19 mouse cellular contexts compared by ENCODE assay signal in the genomic region with DNA sequence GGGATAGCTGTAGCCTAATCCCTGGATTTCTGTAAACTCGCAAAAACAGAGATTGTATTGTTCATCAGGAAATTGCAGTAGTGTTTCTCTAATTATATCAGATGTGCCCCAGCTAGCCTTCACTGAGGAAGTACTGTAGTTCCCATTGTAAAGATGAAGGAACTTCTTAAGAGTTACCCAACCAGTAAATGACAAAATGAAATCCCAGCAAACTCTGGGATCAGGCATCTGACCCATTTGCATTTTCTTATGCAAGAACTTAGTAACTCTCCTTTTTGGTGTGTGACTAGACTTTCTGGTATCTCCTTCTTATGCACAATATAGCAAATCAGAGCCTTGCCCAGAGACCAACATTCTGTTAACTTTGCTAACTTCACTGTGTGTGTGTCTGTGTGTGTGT. TPM values are rescaled to one million over a fixed set of nuclear protein-coding genes. Genes with fewer than 3 reads are reported as not detected.
DNase-seq lines count a peak whose midpoint lies in the region; ATAC-seq and TF ChIP-seq lines count a peak whose summit lies in the region.
"Had no signal": no experiment of that assay in that cellular context is flagged by ENCODE, and none has a peak within 500 bp of the region (broad histone marks: within the 10 kb centered on the region; RNA-seq: fewer than 3 reads in every experiment).

No protein-coding gene starts in this region.

- ATAC-seq in lung, postnatal 0 days: no peak
- ATAC-seq in megakaryocyte, adult 5-6 weeks (ENCODE audit: poor library complexity, severe bottlenecking): peak; percentile 61
- ATAC-seq in hindbrain, embryonic 16.5 days: no peak
- ATAC-seq in CD4-positive, CD25-positive, alpha-beta regulatory T cell, adult 4 months: no peak
- ATAC-seq: forebrain, embryonic 16.5 days; intestine, embryonic 16.5 days had no signal

- no peak overlapping the region for H3K9ac ChIP-seq in lung, postnatal 0 days (replicated peaks; ENCODE audit: low read depth)
- H3K9ac ChIP-seq in hindbrain, embryonic 16.5 days (ENCODE audit: low read depth, low read length): no peak overlapping the region
- H3K9ac ChIP-seq: forebrain, embryonic 12.5 days; heart, embryonic 12.5 days; hindbrain, embryonic 14.5 days had no signal

- H3K27me3 ChIP-seq in lung, postnatal 0 days (replicated peaks; ENCODE audit: insufficient read depth, low read length): no peaks in the 10 kb centered on the region
- H3K27me3 ChIP-seq in hindbrain, embryonic 16.5 days (replicated peaks; ENCODE audit: control insufficient read depth, insufficient read depth, low read length): no peaks in the 10 kb centered on the region
- H3K27me3 ChIP-seq: forebrain, embryonic 12.5 days; heart, embryonic 12.5 days had no signal

- H3K9me3 ChIP-seq in lung, postnatal 0 days (ENCODE audit: low read length): no peaks in the 10 kb centered on the region
- no peaks in the 10 kb centered on the region for H3K9me3 ChIP-seq in hindbrain, embryonic 16.5 days (ENCODE audit: control insufficient read depth, low read length)
- H3K9me3 ChIP-seq: embryonic facial prominence, embryonic 10.5 days; forebrain, embryonic 12.5 days; heart, embryonic 12.5 days; hindbrain, embryonic 10.5 days had no signal

- H3K27ac ChIP-seq in lung, postnatal 0 days (ENCODE audit: low read length): no peak overlapping the region
- H3K27ac ChIP-seq in embryonic fibroblast, embryonic 13.5 days (ENCODE audit: insufficient read depth, low read length): peak overlapping the region; percentile 97
- H3K27ac ChIP-seq in hindbrain, embryonic 16.5 days (ENCODE audit: low read depth, low read length): no peak overlapping the region
- H3K27ac ChIP-seq: embryonic facial prominence, embryonic 10.5 days; forebrain, embryonic 12.5 days; heart, adult 2 months; hindbrain, embryonic 10.5 days; hindbrain, embryonic 14.5 days had no signal

- no peak overlapping the region for H3K4me2 ChIP-seq in lung, postnatal 0 days (replicated peaks; ENCODE audit: low read depth, low read length)
- no peak overlapping the region for H3K4me2 ChIP-seq in hindbrain, embryonic 16.5 days (ENCODE audit: low read length)
- H3K4me2 ChIP-seq: forebrain, embryonic 12.5 days; heart, embryonic 12.5 days; hindbrain, embryonic 14.5 days had no signal

- TF ChIP-seq CTCF in lung, postnatal 0 days (IDR thresholded peaks at IDR 0.05): no peak
- no peak for TF ChIP-seq CTCF in embryonic fibroblast, embryonic 13.5 days (IDR thresholded peaks at IDR 0.05; ENCODE audit: borderline replicate concordance, insufficient read depth, low read length)

- 0 out of 2 replicates have a peak, but pooled peaks have one; percentile 26 for TF ChIP-seq POLR2A in embryonic fibroblast, embryonic 13.5 days (IDR thresholded peaks at IDR 0.05; ENCODE audit: low read depth, low read length)

- H3K4me1 ChIP-seq in lung, postnatal 0 days (ENCODE audit: insufficient read depth, low read depth, low read length): 0 out of 2 replicates have a peak, but pooled peaks cover 4% of the 10 kb centered on the region
- H3K4me1 ChIP-seq in embryonic fibroblast, embryonic 13.5 days (ENCODE audit: control insufficient read depth, insufficient read depth, low read length): peaks cover 21% of the 10 kb centered on the region
- peaks cover 6% of the 10 kb centered on the region; the same call in 1 of the 2 replicates for H3K4me1 ChIP-seq in hindbrain, embryonic 16.5 days (ENCODE audit: control insufficient read depth, insufficient read depth, low read depth, low read length)

- H3K4me3 ChIP-seq in lung, postnatal 0 days (ENCODE audit: low read depth, low read length): no peak overlapping the region
- H3K4me3 ChIP-seq in embryonic fibroblast, embryonic 13.5 days (ENCODE audit: insufficient read depth, low read length): no peak overlapping the region
- no peak overlapping the region for H3K4me3 ChIP-seq in hindbrain, embryonic 16.5 days (ENCODE audit: low read length)
- H3K4me3 ChIP-seq: embryonic facial prominence, embryonic 10.5 days; forebrain, embryonic 12.5 days; heart, adult 2 months; heart, embryonic 12.5 days; hindbrain, embryonic 10.5 days had no signal

- no peaks in the 10 kb centered on the region for H3K36me3 ChIP-seq in lung, postnatal 0 days (ENCODE audit: insufficient read depth, low read length)
- H3K36me3 ChIP-seq in hindbrain, embryonic 16.5 days (ENCODE audit: control insufficient read depth, insufficient read depth, low read length): no peaks in the 10 kb centered on the region
- H3K36me3 ChIP-seq: embryonic facial prominence, embryonic 10.5 days; forebrain, embryonic 12.5 days; heart, embryonic 12.5 days; hindbrain, embryonic 10.5 days had no signal

- 72% methylated on average over 1 of the region's 1 CpGs for WGBS in lung, postnatal 0 days
- 97% methylated on average over 1 of the region's 1 CpGs for WGBS in hindbrain, embryonic 16.5 days

- DNase-seq in lung, postnatal 0 days (ENCODE audit: low spot score): peak; percentile 35
- DNase-seq in lung, postnatal 4 days: no peak
- DNase-seq in adrenal gland, adult 8-10 months: no peak
- DNase-seq: adrenal gland, postnatal 14 days; cerebellum, adult 2 months; cerebellum, postnatal 10 days; heart, adult 2 months had no signal

- TF ChIP-seq EP300 in lung, postnatal 0 days (IDR thresholded peaks at IDR 0.05): no peak

RNA-seq across cellular contexts. Expression of a gene that starts 32.0 kb away (rescaled TPM):
- polyA plus RNA-seq in lung, postnatal 0 days (2015; fragmentation: Nextera tagmentation; extraction: Ambion mirVana): 36.4 and 37.3 TPM in 2 replicates
- 228 and 282 TPM in 2 replicates for polyA plus RNA-seq in embryonic fibroblast, embryonic 13.5 days (2011; ENCODE audit: insufficient read length, low read depth, missing spikeins)
- total RNA-seq in megakaryocyte, adult 5-6 weeks (2015): 11.1 and 12.2 TPM in 2 replicates
- total RNA-seq in megakaryocyte, adult 5-6 weeks (2017): 6.0 and 9.0 TPM in 2 replicates
- total RNA-seq in adrenal gland, adult 8-10 months (2022): 100 to 1,000 TPM in 1 of 4 experiments, 10 to 100 TPM in 3; 33.4 to 102 (median 63.6) TPM
- polyA plus RNA-seq in hindbrain, embryonic 16.5 days (2015; fragmentation: Nextera tagmentation; extraction: Ambion mirVana): 1.6 and 2.8 TPM in 2 replicates
- polyA plus RNA-seq in CD4-positive, CD25-positive, alpha-beta regulatory T cell, adult 4 months (2017; shearing (Covaris generic)): under 1 TPM; 0.56 to 0.94 TPM

RNA-seq across cellular contexts. Expression of a gene that starts 43.4 kb away (rescaled TPM):
- polyA plus RNA-seq in lung, postnatal 0 days (2015; fragmentation: Nextera tagmentation; extraction: Ambion mirVana): 1.9 and 3.2 TPM in 2 replicates
- polyA plus RNA-seq in embryonic fibroblast, embryonic 13.5 days (2011; ENCODE audit: insufficient read length, low read depth, missing spikeins): 17.4 and 24.0 TPM in 2 replicates
- total RNA-seq in megakaryocyte, adult 5-6 weeks (2015): 50.9 and 59.7 TPM in 2 replicates
- total RNA-seq in megakaryocyte, adult 5-6 weeks (2017): 68.9 and 80.2 TPM in 2 replicates
- total RNA-seq in adrenal gland, adult 8-10 months (2022): 1 to 10 TPM in 3 of 4 experiments, under 1 TPM in 1; 0.44 to 1.5 (median 1.2) TPM
- polyA plus RNA-seq in hindbrain, embryonic 16.5 days (2015; fragmentation: Nextera tagmentation; extraction: Ambion mirVana): 5.4 and 6.5 TPM in 2 replicates
- polyA plus RNA-seq in CD4-positive, CD25-positive, alpha-beta regulatory T cell, adult 4 months (2017; shearing (Covaris generic)): 1 to 10 TPM; 2.0 to 4.4 TPM
- total RNA-seq: gastrocnemius, adult 8-10 months had no signal
